Mouse (Mus musculus) embryonic facial prominence, embryonic 13.5 days (tissue): ENCODE data around the gene Gna13. TPM values are rescaled to one million over a fixed set of nuclear protein-coding genes. Genes with fewer than 3 reads are reported as not detected.
"Not testable (repeated sequence)": the region's sequence is repeated elsewhere in the genome, so short reads cannot be mapped to it uniquely, and the experiment has no call there.

ENCODE experiments used
- ATAC-seq: fragments of 200-750 bp; cut with Nextera tagmentation; 2 replicates; pipeline ENCODE4 v1.8.0; 2017; ENCODE audit warnings: low read depth; ENCODE audit not compliant: insufficient number of reproducible peaks, insufficient read depth, low FRiP score, low TSS enrichment
- H3K27ac ChIP-seq: fragments of 300-500 bp; sonication (generic); 2 replicates; pipeline ENCODE4 v1.5.1; 2015; ENCODE audit warnings: moderate library complexity, mild to moderate bottlenecking, inconsistent platforms
- H3K27me3 ChIP-seq: fragments of 300-500 bp; sonication (generic); 2 replicates; pipeline ENCODE4 v1.6.1; 2015; ENCODE audit warnings: mild to moderate bottlenecking, inconsistent platforms
- H3K36me3 ChIP-seq: fragments of 300-500 bp; sonication (generic); 2 replicates; pipeline ENCODE4 v1.6.1; 2015; ENCODE audit warnings: mild to moderate bottlenecking, inconsistent platforms
- H3K4me1 ChIP-seq: fragments of 300-500 bp; sonication (generic); 2 replicates; pipeline ENCODE4 v1.6.1; 2015; ENCODE audit warnings: inconsistent platforms
- H3K4me2 ChIP-seq: fragments of 300-500 bp; sonication (generic); 2 replicates; pipeline ENCODE4 v1.6.1; 2015; ENCODE audit warnings: moderate library complexity, mild to moderate bottlenecking, inconsistent platforms
- H3K4me3 ChIP-seq: fragments of 300-500 bp; sonication (generic); 2 replicates; pipeline ENCODE4 v1.5.1; 2015; ENCODE audit warnings: mild to moderate bottlenecking, inconsistent platforms
- H3K9ac ChIP-seq: fragments of 300-500 bp; sonication (generic); 2 replicates; pipeline ENCODE4 v1.6.1; 2015; ENCODE audit warnings: mild to moderate bottlenecking, inconsistent platforms
- H3K9me3 ChIP-seq: fragments of 300-500 bp; sonication (generic); 2 replicates; pipeline ENCODE4 v1.6.1; 2016; ENCODE audit warnings: inconsistent platforms
- WGBS: fragments of 180-500 bp; shearing (Covaris S2); methylation state at CpG from one replicate; pipeline ENCODE4 v1.1.7; 2015; ENCODE audit warnings: mixed read lengths; 5-methylcytosine and 5-hydroxymethylcytosine counted together
- polyA plus RNA-seq: library from polyadenylated mRNA; unstranded; fragments of >200 nt; fragmentation: Nextera tagmentation; extraction: Ambion mirVana; gene quantifications from 2 replicates; pipeline ENCODE4 v1.2.1, GENCODE M21; 2015

Gene Gna13
- polyA plus RNA-seq, 1 experiment from 2014 or later: 22.1 TPM

GRCm38 (mm10) chr11:109332722-109333121 is 29.9 kb upstream of the Gna13 start:
- peaks cover 12% of the 10 kb centered on the region for H3K4me1 ChIP-seq
- H3K9ac ChIP-seq: no peak overlapping the region
- H3K9me3 ChIP-seq: no peaks in the 10 kb centered on the region
- H3K4me3 ChIP-seq: no peak overlapping the region
- no peak overlapping the region for H3K27ac ChIP-seq
- H3K4me2 ChIP-seq: no peak overlapping the region
- ATAC-seq: no peak
- no peaks in the 10 kb centered on the region; the same call in 1 of the 2 replicates for H3K27me3 ChIP-seq
- WGBS: 78% methylated on average over 6 of the region's 6 CpGs
- H3K36me3 ChIP-seq: no peaks in the 10 kb centered on the region

- H3K27ac ChIP-seq: no peak overlapping the region
- no peaks in the 10 kb centered on the region for H3K9me3 ChIP-seq
- no peak for ATAC-seq
- 83% methylated on average over 4 of the region's 4 CpGs for WGBS
- H3K4me3 ChIP-seq: no peak overlapping the region
- H3K4me1 ChIP-seq: peaks cover 6% of the 10 kb centered on the region; the same call in 1 of the 2 replicates
- no peak overlapping the region for H3K4me2 ChIP-seq
- no peak overlapping the region for H3K9ac ChIP-seq
- H3K27me3 ChIP-seq: no peaks in the 10 kb centered on the region; the same call in 1 of the 2 replicates
- no peaks in the 10 kb centered on the region for H3K36me3 ChIP-seq
Measured at GRCm38 (mm10) chr11:109334773-109335172, 27.9 kb upstream of the Gna13 start.

- Histone ChIP-seq H3K4me2 (no peak overlapping the region), H3K27ac (no peak overlapping the region), H3K36me3 (no peaks in the 10 kb centered on the region), H3K4me3 (no peak overlapping the region), H3K9ac (no peak overlapping the region), H3K27me3 (no peaks in the 10 kb centered on the region), H3K4me1 (peaks cover 6% of the 10 kb centered on the region; the same call in 1 of the 2 replicates), H3K9me3 (no peaks in the 10 kb centered on the region)
- ATAC-seq: no peak
- 55% methylated on average over 6 of the region's 6 CpGs for WGBS
Measured at GRCm38 (mm10) chr11:109335890-109336289, 26.7 kb upstream of the Gna13 start.

- peaks cover 9% of the 10 kb centered on the region for H3K4me1 ChIP-seq
- H3K4me3 ChIP-seq: no peak overlapping the region
- no peak for ATAC-seq
- no peaks in the 10 kb centered on the region for H3K9me3 ChIP-seq
- no peaks in the 10 kb centered on the region for H3K36me3 ChIP-seq
- no peak overlapping the region for H3K9ac ChIP-seq
- WGBS: 91% methylated on average over 8 of the region's 8 CpGs
- no peak overlapping the region for H3K27ac ChIP-seq
- peaks cover 4% of the 10 kb centered on the region; the same call in 1 of the 2 replicates for H3K27me3 ChIP-seq
- H3K4me2 ChIP-seq: no peak overlapping the region
Measured at GRCm38 (mm10) chr11:109339155-109339938, 23.3 kb upstream of the Gna13 start.

- 74% methylated on average over 5 of the region's 5 CpGs for WGBS
- H3K36me3 ChIP-seq: no peaks in the 10 kb centered on the region
- H3K9ac ChIP-seq: no peak overlapping the region
- peaks cover 9% of the 10 kb centered on the region for H3K4me1 ChIP-seq
- no peak overlapping the region for H3K27ac ChIP-seq
- ATAC-seq: no peak
- peaks cover 4% of the 10 kb centered on the region; the same call in 1 of the 2 replicates for H3K27me3 ChIP-seq
- H3K4me3 ChIP-seq: no peak overlapping the region
- no peaks in the 10 kb centered on the region for H3K9me3 ChIP-seq
- H3K4me2 ChIP-seq: no peak overlapping the region
Measured at GRCm38 (mm10) chr11:109340541-109340940, 22.1 kb upstream of the Gna13 start.

GRCm38 (mm10) chr11:109342666-109343065 is 20.0 kb upstream of the Gna13 start:
- not testable (repeated sequence) for ATAC-seq
- WGBS: 93% methylated on average over 4 of the region's 4 CpGs

GRCm38 (mm10) chr11:109343558-109343957 is 19.1 kb upstream of the Gna13 start:
- H3K4me1 ChIP-seq: peaks cover 33% of the 10 kb centered on the region
- H3K27me3 ChIP-seq: peaks cover 4% of the 10 kb centered on the region; the same call in 1 of the 2 replicates
- H3K9ac ChIP-seq: no peak overlapping the region
- peak overlapping the region; percentile 20 for H3K4me2 ChIP-seq
- no peak for ATAC-seq
- no peaks in the 10 kb centered on the region for H3K36me3 ChIP-seq
- WGBS: 25% methylated on average over 7 of the region's 7 CpGs
- no peak overlapping the region for H3K4me3 ChIP-seq
- no peaks in the 10 kb centered on the region for H3K9me3 ChIP-seq
- 0 out of 2 replicates have a peak overlapping the region, but pooled peaks have one; percentile 39 for H3K27ac ChIP-seq

More at GRCm38 (mm10) chr11:109342666-109343065, 20.0 kb upstream of the Gna13 start:
- H3K9ac ChIP-seq, H3K4me2 ChIP-seq, H3K27me3 ChIP-seq, H3K9me3 ChIP-seq, H3K4me3 ChIP-seq, H3K27ac ChIP-seq, H3K36me3 ChIP-seq: not testable (repeated sequence)
- peaks cover 24% of the 10 kb centered on the region for H3K4me1 ChIP-seq

GRCm38 (mm10) chr11:109343991-109344599 is 18.5 kb upstream of the Gna13 start:
- Histone ChIP-seq H3K9me3 (no peaks in the 10 kb centered on the region), H3K4me3 (no peak overlapping the region), H3K4me1 (peaks cover 34% of the 10 kb centered on the region), H3K27ac (peak overlapping the region; percentile 39; the same call in 1 of the 2 replicates), H3K9ac (no peak overlapping the region), H3K27me3 (peaks cover 4% of the 10 kb centered on the region; the same call in 1 of the 2 replicates), H3K36me3 (no peaks in the 10 kb centered on the region), H3K4me2 (peak overlapping the region; percentile 20)
- no peak for ATAC-seq
- WGBS: 20% methylated on average over 10 of the region's 10 CpGs

GRCm38 (mm10) chr11:109347242-109347959 is 15.2 kb upstream of the Gna13 start:
- ATAC-seq: peak; percentile 71
- Histone ChIP-seq H3K27me3 (peaks cover 4% of the 10 kb centered on the region; the same call in 1 of the 2 replicates), H3K4me1 (peaks cover 34% of the 10 kb centered on the region), H3K9ac (no peak overlapping the region), H3K27ac (peak overlapping the region; percentile 58; the same call in 1 of the 2 replicates), H3K36me3 (no peaks in the 10 kb centered on the region), H3K4me2 (peak overlapping the region; percentile 18; the same call in 1 of the 2 replicates), H3K9me3 (no peaks in the 10 kb centered on the region), H3K4me3 (no peak overlapping the region)
- 42% methylated on average over 10 of the region's 10 CpGs for WGBS

- Histone ChIP-seq H3K4me2 (no peak overlapping the region), H3K36me3 (no peaks in the 10 kb centered on the region), H3K27me3 (no peaks in the 10 kb centered on the region), H3K9ac (no peak overlapping the region), H3K9me3 (no peaks in the 10 kb centered on the region), H3K4me1 (peaks cover 34% of the 10 kb centered on the region), H3K4me3 (no peak overlapping the region), H3K27ac (no peak overlapping the region)
- no peak for ATAC-seq
- WGBS: 80% methylated on average over 12 of the region's 12 CpGs
Measured at GRCm38 (mm10) chr11:109348408-109348807, 14.2 kb upstream of the Gna13 start.

- ATAC-seq: no peak
- Histone ChIP-seq H3K27ac (no peak overlapping the region), H3K9me3 (no peaks in the 10 kb centered on the region), H3K4me3 (no peak overlapping the region), H3K27me3 (no peaks in the 10 kb centered on the region), H3K4me1 (peaks cover 33% of the 10 kb centered on the region), H3K9ac (no peak overlapping the region), H3K4me2 (no peak overlapping the region), H3K36me3 (no peaks in the 10 kb centered on the region)
- WGBS: 57% methylated on average over 5 of the region's 5 CpGs
Measured at GRCm38 (mm10) chr11:109349652-109350316, 12.8 kb upstream of the Gna13 start.
